Mouse (Mus musculus) spleen, adult 2 months (tissue): ENCODE data around the gene Hist1h3f.

Experiments
- CTCF ChIP-seq: fragments of 200-500 bp; IDR thresholded peaks from 2 replicates; pipeline ENCODE4 v1.5.1; 2011; ENCODE audit warnings: mild to moderate bottlenecking, inconsistent platforms; ENCODE audit not compliant: insufficient read depth, insufficient read length, insufficient replicate concordance; ENCODE audit errors: extremely low read depth
- POLR2A ChIP-seq: fragments of 200-500 bp; IDR thresholded peaks from 2 replicates; pipeline ENCODE4 v1.6.1; 2011; ENCODE audit warnings: low read depth, low read length, inconsistent platforms

DNA sequence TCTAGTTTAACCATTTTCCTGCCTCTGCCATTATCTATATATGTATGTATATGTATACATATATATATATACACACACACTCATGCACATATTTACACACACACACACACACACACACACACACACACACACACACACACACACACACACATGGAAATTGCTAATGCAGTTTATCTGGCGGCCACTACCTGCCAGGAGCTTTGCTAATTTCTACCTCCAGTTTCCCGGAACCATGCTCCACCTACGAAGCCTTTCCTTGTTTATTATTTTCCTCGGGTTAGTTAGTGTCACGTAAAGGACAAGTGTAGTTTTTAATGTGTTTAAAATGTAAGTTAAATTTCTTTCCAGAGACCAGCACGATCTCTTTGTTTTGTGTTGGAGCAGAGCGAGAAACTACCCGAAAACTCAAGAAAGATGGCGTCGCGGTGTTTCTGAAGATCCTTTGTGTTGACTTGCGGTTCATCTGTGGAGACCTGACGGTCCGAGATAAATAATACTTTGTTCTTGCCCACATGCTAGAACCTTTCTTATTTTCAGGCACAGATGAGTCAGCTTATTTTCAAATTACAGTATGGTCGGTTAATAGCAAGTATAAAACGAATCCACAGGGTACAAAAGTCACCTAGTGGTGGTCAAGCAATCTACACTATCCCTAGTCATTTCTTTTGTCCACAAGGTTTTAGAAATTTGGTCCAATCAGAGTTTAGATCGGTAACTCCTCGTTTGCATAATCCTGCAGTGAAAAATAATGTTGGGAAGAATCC, 19.0 kb downstream of the Hist1h3f start:
- TF ChIP-seq CTCF = no peak
- TF ChIP-seq POLR2A = no peak
